Mouse (Mus musculus) CH12.LX (cell line): Measurements from ENCODE around the gene Rpia. TPM values are rescaled to one million over a fixed set of nuclear protein-coding genes. Genes with fewer than 3 reads are reported as not detected.
A peak's percentile ranks its signal among the peaks of the same experiment; 100 is the strongest.

Source experiments
- DNase-seq: peaks from one replicate; pipeline ENCODE4 v3.0.0-alpha.2; 2013; ENCODE audit errors: extremely low read depth
- H3K27ac ChIP-seq: 2 replicates; pipeline ENCODE4 v1.5.1; 2012; ENCODE audit warnings: low read depth, mild to moderate bottlenecking, control low read depth, moderate library complexity; ENCODE audit not compliant: insufficient read depth
- H3K27me3 ChIP-seq: replicated peaks from 2 replicates; pipeline ENCODE3; 2012; ENCODE audit warnings: inconsistent platforms
- H3K36me3 ChIP-seq, 2 experiments: replicated peaks in 1 of 2; 2 replicates each; pipeline versions ENCODE3 to v1.6.1; 2012; ENCODE audit warnings: inconsistent platforms in 1 of 2, low read length in 1 of 2, mild to moderate bottlenecking in 1 of 2, mixed read lengths in 1 of 2, moderate library complexity in 1 of 2; ENCODE audit not compliant: control insufficient read depth in 1 of 2, insufficient read depth in 1 of 2
- H3K4me1 ChIP-seq, 2 experiments: 2 replicates each; pipeline ENCODE4 v1.6.1; 2012; ENCODE audit warnings: inconsistent platforms in 1 of 2, moderate library complexity in 1 of 2; ENCODE audit not compliant: insufficient read depth in 2 of 2, control insufficient read depth in 1 of 2
- H3K4me2 ChIP-seq: 2 replicates; pipeline ENCODE4 v1.6.1; 2012; ENCODE audit warnings: low read depth, mild to moderate bottlenecking, control low read depth; ENCODE audit not compliant: poor library complexity, insufficient read depth, severe bottlenecking
- H3K4me3 ChIP-seq, 3 experiments: fragments of 150-350 bp in 1 of 3; sonication (generic) in 1 of 3; replicated peaks in 1 of 3; 2 replicates each; pipeline versions ENCODE3 to v1.5.1; 2011 to 2012; ENCODE audit warnings: low read depth in 2 of 3, low read length in 2 of 3, mild to moderate bottlenecking in 2 of 3, moderate library complexity in 2 of 3, control low read depth in 1 of 3, improper control_type of control experiment in 1 of 3, inconsistent platforms in 1 of 3, mixed read lengths in 1 of 3; ENCODE audit not compliant: poor library complexity in 1 of 3
- H3K79me2 ChIP-seq: replicated peaks from 2 replicates; pipeline ENCODE4 v1.6.1; 2012; ENCODE audit warnings: mild to moderate bottlenecking, moderate library complexity; ENCODE audit not compliant: control insufficient read depth, poor library complexity, insufficient read depth, severe bottlenecking; ENCODE audit errors: extremely low read depth
- H3K9ac ChIP-seq: 2 replicates; pipeline ENCODE4 v1.6.1; 2012; ENCODE audit warnings: low read depth, mild to moderate bottlenecking, control low read depth, moderate library complexity; ENCODE audit not compliant: insufficient read depth
- H3K9me3 ChIP-seq: replicated peaks from 2 replicates; pipeline ENCODE3; 2012; ENCODE audit warnings: low read length, inconsistent platforms, mixed read lengths
- BHLHE40 ChIP-seq: IDR thresholded peaks from 2 replicates; pipeline ENCODE4 v1.6.1; 2011; ENCODE audit warnings: mild to moderate bottlenecking, low read depth, low read length, improper control_type of control experiment
- CHD1 ChIP-seq: IDR thresholded peaks from 2 replicates; pipeline ENCODE4 v1.6.1; 2012; ENCODE audit warnings: low read depth, low read length, improper control_type of control experiment, inconsistent platforms
- CHD2 ChIP-seq: IDR thresholded peaks from 2 replicates; pipeline ENCODE4 v1.6.1; 2011; ENCODE audit warnings: low read length, improper control_type of control experiment
- CTCF ChIP-seq, 2 experiments: IDR thresholded peaks in 1 of 2; conservative IDR thresholded peaks in 1 of 2; 2 replicates each; pipeline ENCODE4 v1.5.1; 2011 to 2012; ENCODE audit warnings: low read depth in 2 of 2, low read length in 2 of 2, improper control_type of control experiment in 1 of 2, inconsistent platforms in 1 of 2, mild to moderate bottlenecking in 1 of 2, moderate library complexity in 1 of 2
- E2F4 ChIP-seq: IDR thresholded peaks from 2 replicates; pipeline ENCODE4 v1.6.1; 2011; ENCODE audit warnings: low read depth, low read length, improper control_type of control experiment; ENCODE audit not compliant: insufficient replicate concordance
- ELF1 ChIP-seq: IDR thresholded peaks from 2 replicates; pipeline ENCODE4 v1.6.1; 2014; ENCODE audit warnings: low read depth, mild to moderate bottlenecking, inconsistent platforms, low read length, improper control_type of control experiment
- EP300 ChIP-seq: IDR thresholded peaks from 2 replicates; pipeline ENCODE4 v1.6.1; 2011; ENCODE audit warnings: low read length, improper control_type of control experiment
- ETS1 ChIP-seq: conservative IDR thresholded peaks from 2 replicates; pipeline ENCODE4 v1.6.1; 2012; ENCODE audit warnings: low read depth, mild to moderate bottlenecking, inconsistent platforms, low read length, improper control_type of control experiment, moderate library complexity
- GABPA ChIP-seq: IDR thresholded peaks from 2 replicates; pipeline ENCODE4 v1.6.1; 2012; ENCODE audit warnings: low read depth, low read length, improper control_type of control experiment, inconsistent platforms; ENCODE audit not compliant: insufficient replicate concordance
- HCFC1 ChIP-seq: IDR thresholded peaks from 2 replicates; pipeline ENCODE4 v1.6.1; 2012; ENCODE audit warnings: low read depth, mild to moderate bottlenecking, inconsistent platforms, low read length, improper control_type of control experiment
- IRF4 ChIP-seq: IDR thresholded peaks from 2 replicates; pipeline ENCODE4 v1.6.1; 2014; ENCODE audit warnings: low read depth, mild to moderate bottlenecking, inconsistent platforms, low read length, improper control_type of control experiment
- JUN ChIP-seq: IDR thresholded peaks from 2 replicates; pipeline ENCODE4 v1.6.1; 2011; ENCODE audit warnings: low read depth, mild to moderate bottlenecking, low read length, improper control_type of control experiment, moderate library complexity; ENCODE audit not compliant: insufficient read depth
- JUND ChIP-seq: conservative IDR thresholded peaks from 2 replicates; pipeline ENCODE4 v1.6.1; 2011; ENCODE audit warnings: low read depth, low read length, improper control_type of control experiment
- KAT2A ChIP-seq: IDR thresholded peaks from 2 replicates; pipeline ENCODE4 v1.6.1; 2012; ENCODE audit warnings: low read length, improper control_type of control experiment, inconsistent platforms; ENCODE audit not compliant: insufficient replicate concordance
- MAFK ChIP-seq: IDR thresholded peaks from 2 replicates; pipeline ENCODE4 v1.6.1; 2011; ENCODE audit warnings: low read length, improper control_type of control experiment; ENCODE audit not compliant: insufficient replicate concordance
- MAX ChIP-seq: IDR thresholded peaks from 2 replicates; pipeline ENCODE4 v1.6.1; 2011; ENCODE audit warnings: low read length, improper control_type of control experiment
- MAZ ChIP-seq: IDR thresholded peaks from 2 replicates; pipeline ENCODE4 v1.6.1; 2012; ENCODE audit warnings: low read depth, mild to moderate bottlenecking, inconsistent platforms, low read length, improper control_type of control experiment, moderate library complexity
- MEF2A ChIP-seq: IDR thresholded peaks from 2 replicates; pipeline ENCODE4 v1.6.1; 2014; ENCODE audit warnings: low read depth, mild to moderate bottlenecking, inconsistent platforms, low read length, improper control_type of control experiment, borderline replicate concordance
- MXI1 ChIP-seq: IDR thresholded peaks from 2 replicates; pipeline ENCODE4 v1.6.1; 2011; ENCODE audit warnings: mild to moderate bottlenecking, low read depth, low read length, improper control_type of control experiment
- MYC ChIP-seq: IDR thresholded peaks from 2 replicates; pipeline ENCODE4 v1.6.1; 2011; ENCODE audit warnings: low read depth, mild to moderate bottlenecking, improper control_type of control experiment, low read length
- NELFE ChIP-seq: IDR thresholded peaks from 2 replicates; pipeline ENCODE4 v1.6.1; 2011; ENCODE audit warnings: low read depth, low read length, improper control_type of control experiment
- NRF1 ChIP-seq: IDR thresholded peaks from 2 replicates; pipeline ENCODE4 v1.6.1; 2014; ENCODE audit warnings: low read depth, mild to moderate bottlenecking, inconsistent platforms, low read length, improper control_type of control experiment, moderate library complexity
- PAX5 ChIP-seq: IDR thresholded peaks from 2 replicates; pipeline ENCODE4 v1.6.1; 2012; ENCODE audit warnings: low read length, inconsistent platforms, mixed read lengths
- POLR2A ChIP-seq: IDR thresholded peaks from 2 replicates; pipeline ENCODE4 v1.6.1; 2011; ENCODE audit warnings: low read depth, mild to moderate bottlenecking, improper control_type of control experiment, low read length
- POLR2AphosphoS2 ChIP-seq: IDR thresholded peaks from 2 replicates; pipeline ENCODE4 v1.6.1; 2011; ENCODE audit warnings: low read depth, low read length, improper control_type of control experiment
- RAD21 ChIP-seq: IDR thresholded peaks from 2 replicates; pipeline ENCODE4 v1.6.1; 2011; ENCODE audit warnings: low read depth, mild to moderate bottlenecking, low read length, improper control_type of control experiment, moderate library complexity
- RCOR1 ChIP-seq: conservative IDR thresholded peaks from 2 replicates; pipeline ENCODE4 v1.6.1; 2012; ENCODE audit warnings: low read depth, mild to moderate bottlenecking, inconsistent platforms, low read length, improper control_type of control experiment
- SIN3A ChIP-seq: IDR thresholded peaks from 2 replicates; pipeline ENCODE4 v1.6.1; 2012; ENCODE audit warnings: low read length, improper control_type of control experiment, inconsistent platforms
- SMC3 ChIP-seq: IDR thresholded peaks from 2 replicates; pipeline ENCODE4 v1.6.1; 2011; ENCODE audit warnings: low read depth, low read length, improper control_type of control experiment
- TBP ChIP-seq: conservative IDR thresholded peaks from 2 replicates; pipeline ENCODE4 v1.6.1; 2011; ENCODE audit warnings: low read depth, low read length, improper control_type of control experiment
- TCF12 ChIP-seq: IDR thresholded peaks from 2 replicates; pipeline ENCODE4 v1.6.1; 2014; ENCODE audit warnings: low read depth, mild to moderate bottlenecking, inconsistent platforms, low read length, improper control_type of control experiment
- UBTF ChIP-seq: IDR thresholded peaks from 2 replicates; pipeline ENCODE4 v1.6.1; 2012; ENCODE audit warnings: low read depth, mild to moderate bottlenecking, inconsistent platforms, low read length, improper control_type of control experiment, moderate library complexity
- USF1 ChIP-seq: IDR thresholded peaks from 2 replicates; pipeline ENCODE4 v1.6.1; 2014; ENCODE audit warnings: low read depth, mild to moderate bottlenecking, inconsistent platforms, low read length, improper control_type of control experiment
- USF2 ChIP-seq: conservative IDR thresholded peaks from 2 replicates; pipeline ENCODE4 v1.6.1; 2011; ENCODE audit warnings: low read depth, low read length, improper control_type of control experiment
- ZC3H11A ChIP-seq: IDR thresholded peaks from 2 replicates; pipeline ENCODE4 v1.6.1; 2012; ENCODE audit warnings: low read depth, mild to moderate bottlenecking, inconsistent platforms, low read length, improper control_type of control experiment
- ZKSCAN1 ChIP-seq: IDR thresholded peaks from 2 replicates; pipeline ENCODE4 v1.6.1; 2012; ENCODE audit warnings: low read depth, inconsistent platforms, low read length, improper control_type of control experiment, borderline replicate concordance
- ZMIZ1 ChIP-seq: IDR thresholded peaks from 2 replicates; pipeline ENCODE4 v1.6.1; 2012; ENCODE audit warnings: low read depth, mild to moderate bottlenecking, inconsistent platforms, low read length, improper control_type of control experiment
- ZNF384 ChIP-seq: IDR thresholded peaks from 2 replicates; pipeline ENCODE4 v1.6.1; 2012; ENCODE audit warnings: low read depth, low read length, improper control_type of control experiment, inconsistent platforms
- dilution Hi-C: fragments of 300-500 bp; cut with MboI; formaldehyde crosslinking; loops from 2 replicates; pipeline ENCODE4 v1.14.3; 2020; ENCODE audit warnings: low sequenced_read_pairs; ENCODE audit not compliant: extremely low pct_unique_long_range_greater_than_20kb, extremely low pct_ligation_motif_present
- in situ Hi-C: fragments of 300-500 bp; cut with MboI; formaldehyde crosslinking; loops from 3 replicates; pipeline ENCODE4 v1.14.3; 2019; ENCODE audit warnings: low sequenced_read_pairs, low pct_ligation_motif_present, low pct_unique_long_range_greater_than_20kb, mixed read lengths
- polyA plus RNA-seq: library from polyadenylated mRNA; unstranded; fragments of >175 nt; gene quantifications from 2 replicates; pipeline ENCODE4 v1.2.1, GENCODE M21; 2012; ENCODE audit warnings: low read depth; ENCODE audit not compliant: insufficient read length
- total RNA-seq, 2 experiments: library from RNA; depleted of rRNA; stranded (reverse); fragments of 300-350 nt in 1 of 2; fragments of >200 nt in 1 of 2; gene quantifications; 2 replicates each; pipeline ENCODE4 v1.2.3; 2012 to 2014

The Rpia gene
- total and polyA plus RNA-seq, 3 experiments = 55.7 to 65.1 (median 57.8) TPM

DNA sequence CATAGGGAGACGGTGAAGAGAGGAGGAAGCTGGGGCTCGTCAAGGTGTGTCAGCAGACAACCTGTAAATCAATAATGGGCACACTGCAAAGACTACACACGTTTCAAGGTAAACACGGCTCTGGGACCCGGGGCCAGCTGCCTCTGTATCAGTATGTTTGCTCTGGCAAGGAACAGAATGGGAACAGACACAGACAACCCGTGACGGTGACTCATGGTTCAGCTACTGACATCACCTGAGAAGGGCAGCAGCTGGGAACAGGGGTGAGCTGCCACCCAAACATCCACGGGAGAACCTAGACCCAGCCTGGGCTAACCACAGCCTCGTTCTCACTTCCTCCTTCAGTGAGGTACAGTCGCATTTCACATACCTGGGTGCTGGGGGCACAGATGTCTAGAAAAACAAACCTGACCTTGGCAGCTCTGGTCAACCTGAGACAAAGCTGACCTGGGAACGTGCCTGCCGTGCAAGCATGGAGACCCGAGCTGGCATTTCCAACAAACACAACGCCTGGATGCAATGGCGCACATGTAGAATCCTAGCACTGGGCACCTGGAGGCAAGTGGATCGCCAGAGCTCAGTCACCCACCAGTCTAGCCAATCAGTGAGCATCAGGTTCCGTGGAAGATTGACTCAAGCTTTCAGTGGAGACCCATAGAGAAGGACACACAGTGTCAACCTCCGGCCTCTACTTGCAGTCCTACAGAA lies 22.0 kb upstream of the Rpia start:
- Histone ChIP-seq H3K79me2 (no peaks in the 10 kb centered on the region), H3K27ac (0 out of 2 replicates have a peak overlapping the region, but pooled peaks have one; percentile 1)
- DNase-seq = peak; percentile 89
- TF ChIP-seq CHD2 (peak; percentile 65), MXI1 (no peak), ZKSCAN1 (no peak), RAD21 (no peak; the same call in 1 of the 2 replicates), IRF4 (peak; percentile 97), NELFE (no peak), USF2 (no peak; the same call in 1 of the 2 replicates), JUND (peak; percentile 82), SMC3 (no peak; the same call in 1 of the 2 replicates), HCFC1 (no peak), ZMIZ1 (no peak), CTCF (conservative IDR thresholded peaks at IDR 0.05 in 1 of 2, IDR thresholded peaks at IDR 0.05 in 1 of 2; ENCODE audit: low read depth in 2 of 2, low read length in 2 of 2) (no peak), UBTF (0 out of 2 replicates have a peak, but pooled peaks have one; percentile 11), CHD1 (no peak), MAFK (peak; percentile 59), MEF2A (peak; percentile 84), GABPA (no peak), POLR2A (peak; percentile 20; the same call in 1 of the 2 replicates), RCOR1 (peak; percentile 90; the same call in 1 of the 2 replicates), MAX (peak; percentile 57), NRF1 (no peak), SIN3A (peak; percentile 94), TBP (no peak), USF1 (no peak), KAT2A (no peak), ZNF384 (peak; percentile 40; the same call in 1 of the 2 replicates), PAX5 (no peak), POLR2AphosphoS2 (no peak), ZC3H11A (no peak), EP300 (peak; percentile 96), ETS1 (peak; percentile 99), BHLHE40 (peak; percentile 99), E2F4 (no peak), JUN (peak; percentile 94), MAZ (0 out of 2 replicates have a peak, but pooled peaks have one; percentile 83), ELF1 (peak; percentile 48; the same call in 1 of the 2 replicates), MYC (peak; percentile 70; the same call in 1 of the 2 replicates), TCF12 (peak; percentile 95)
- TF ChIP-seq, all 38 proteins: peak for 19
- H3K4me2 ChIP-seq = peak overlapping the region; percentile 65; the same call in 1 of the 2 replicates
- dilution Hi-C loops = no loop called here
- no peaks in the 10 kb centered on the region for H3K9me3 ChIP-seq
- no peaks in the 10 kb centered on the region for H3K27me3 ChIP-seq
- peak overlapping the region; percentile 13; the same call in 1 of the 2 replicates for H3K9ac ChIP-seq
- no peaks in the 10 kb centered on the region for H3K36me3 ChIP-seq
- in situ Hi-C loops = loop anchor here (25.0 kb wide), 1 partner anchor 323 kb away; the partner anchor contains the start of gene Thnsl2
- H3K4me3 ChIP-seq = no peak overlapping the region
- H3K4me1 ChIP-seq = peaks cover 20 to 30% of the 10 kb centered on the region in 2 experiments
